Comparison of ENCODE assay signal across 9 mouse cellular contexts in the genomic region with DNA sequence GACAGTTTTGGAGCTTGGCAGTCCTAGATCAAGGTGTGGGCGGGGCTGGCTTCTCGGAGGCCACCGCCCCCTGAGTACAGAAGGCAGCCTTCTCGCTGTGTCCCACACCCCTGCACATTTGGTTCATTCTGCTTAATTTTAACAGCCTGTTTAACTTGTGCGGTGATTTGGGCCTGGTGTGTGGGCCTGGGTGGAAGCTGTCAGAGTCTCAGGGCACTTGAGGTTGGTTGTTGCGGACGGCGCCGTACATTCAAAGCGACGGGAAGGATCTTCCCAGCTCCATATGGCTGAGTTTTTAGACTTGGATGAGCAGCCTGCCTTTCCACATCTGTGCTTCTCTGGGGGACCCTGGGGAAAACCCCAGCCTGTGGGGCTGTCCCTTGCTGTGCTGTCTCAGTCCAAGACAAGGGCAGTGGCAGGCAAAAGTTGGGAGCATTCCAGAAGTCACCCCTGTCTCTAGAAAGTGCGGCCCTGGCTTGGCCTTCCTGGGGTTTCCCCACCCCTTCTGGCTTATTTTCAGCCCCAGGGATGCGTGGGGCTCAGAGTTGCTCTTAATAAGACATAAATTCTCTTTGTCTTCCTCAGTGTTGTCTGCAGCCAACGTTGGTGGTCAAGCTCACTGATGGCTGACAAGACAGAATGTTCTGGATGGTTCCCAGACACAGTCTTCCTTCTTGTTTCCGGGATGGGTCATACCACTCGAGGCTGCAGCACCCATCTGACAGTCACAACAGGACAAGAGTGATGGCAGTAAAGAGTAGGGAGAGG. TPM values are rescaled to one million over a fixed set of nuclear protein-coding genes. Genes with fewer than 3 reads are reported as not detected.
A peak's percentile ranks its signal among the peaks of the same experiment; 100 is the strongest.
DNase-seq lines count a peak whose midpoint lies in the region.
"Had no signal": no experiment of that assay in that cellular context is flagged by ENCODE, and none has a peak within 500 bp of the region (broad histone marks: within the 10 kb centered on the region; RNA-seq: fewer than 3 reads in every experiment).

No protein-coding gene starts in this region.

- DNase-seq in frontal cortex, adult 2 months (ENCODE audit: extremely low spot score in 1 of 2, low spot score in 1 of 2): peak; percentile 57 to 77
- DNase-seq in frontal cortex, postnatal 25 days (ENCODE audit: low spot score in 2 of 2): no peak
- peak; percentile 77 for DNase-seq in right cerebral cortex, adult 18-20 months
- DNase-seq in right cerebral cortex, postnatal 4 days: no peak
- DNase-seq in layer of hippocampus, postnatal 36 days: peak; percentile 64 to 71
- no peak for DNase-seq in embryo, embryonic 10 days (ENCODE audit: low spot score)
- no peak for DNase-seq in urinary bladder, postnatal 4 days (ENCODE audit: low spot score in 2 of 2)
- no peak for DNase-seq in spleen, adult 18-20 months

RNA-seq across cellular contexts. Expression of a gene that starts 12.7 kb away (rescaled TPM):
- 167 and 189 TPM in 2 replicates for polyA plus RNA-seq in frontal cortex, adult 2 months (2012; rRNA removed)
- 100 to 1,000 TPM; 178 to 181 TPM for total RNA-seq in layer of hippocampus, postnatal 36 days (2021)
- total RNA-seq: MEL had no signal

Comparison
In these comparisons a context has a peak if more than half of its experiments do, and no peak if none do; other contexts are left out.
1. DNase-seq: peak in frontal cortex, adult 2 months (2 of 2), right cerebral cortex, adult 18-20 months (single experiment) and layer of hippocampus, postnatal 36 days (2 of 2); none in frontal cortex, postnatal 25 days (0 of 2), right cerebral cortex, postnatal 4 days (single experiment), embryo, embryonic 10 days (single experiment), urinary bladder, postnatal 4 days (0 of 2) and spleen, adult 18-20 months (0 of 2).